Mouse (Mus musculus) thymus, postnatal 10 days (tissue): Measurements from ENCODE around the gene Thsd7b.

Experiments used
- DNase-seq, 2 experiments: peaks; one replicate each; pipeline ENCODE4 v3.0.0; 2021; ENCODE audit warnings: low spot score in 2 of 2

Gene Thsd7b

GRCm38 (mm10) chr1:129519751-129520150 lies 246.6 kb downstream of the Thsd7b start:
- no peak for DNase-seq

- DNase-seq = no peak
These were observed 253.9 kb downstream of the Thsd7b start for GRCm38 (mm10) chr1:129526967-129527366.

GRCm38 (mm10) chr1:129532206-129532605 lies 259.1 kb downstream of the Thsd7b start:
- DNase-seq = no peak

- DNase-seq = no peak
These were observed 265.4 kb downstream of the Thsd7b start for GRCm38 (mm10) chr1:129538508-129538907.

- no peak for DNase-seq
These were observed 265.9 kb downstream of the Thsd7b start for GRCm38 (mm10) chr1:129538970-129539369.

GRCm38 (mm10) chr1:129540751-129541150 lies 267.6 kb downstream of the Thsd7b start:
- DNase-seq = no peak

- no peak for DNase-seq
These were observed 269.6 kb downstream of the Thsd7b start for GRCm38 (mm10) chr1:129542563-129543146.

GRCm38 (mm10) chr1:129543169-129543568 lies 270.1 kb downstream of the Thsd7b start:
- no peak for DNase-seq

GRCm38 (mm10) chr1:129558054-129558453 lies 285.0 kb downstream of the Thsd7b start:
- DNase-seq = no peak

- DNase-seq = no peak
These were observed 286.0 kb downstream of the Thsd7b start for GRCm38 (mm10) chr1:129559137-129559536.

- no peak for DNase-seq
These were observed 286.7 kb downstream of the Thsd7b start for GRCm38 (mm10) chr1:129559812-129560211.

- no peak for DNase-seq
These were observed 289.6 kb downstream of the Thsd7b start for GRCm38 (mm10) chr1:129562707-129563106.

GRCm38 (mm10) chr1:129570522-129570921 lies 297.4 kb downstream of the Thsd7b start:
- no peak for DNase-seq

GRCm38 (mm10) chr1:129579955-129580354 lies 306.9 kb downstream of the Thsd7b start:
- no peak for DNase-seq

- DNase-seq = no peak
These were observed 313.5 kb downstream of the Thsd7b start for GRCm38 (mm10) chr1:129586635-129587034.

- no peak for DNase-seq
These were observed 316.4 kb downstream of the Thsd7b start for GRCm38 (mm10) chr1:129589366-129590002.

- no peak for DNase-seq
These were observed 322.3 kb downstream of the Thsd7b start for GRCm38 (mm10) chr1:129595447-129595846.

GRCm38 (mm10) chr1:129600933-129601332 lies 327.8 kb downstream of the Thsd7b start:
- DNase-seq = no peak

GRCm38 (mm10) chr1:129602284-129602683 lies 329.2 kb downstream of the Thsd7b start:
- DNase-seq = no peak

GRCm38 (mm10) chr1:129608395-129608794 lies 335.3 kb downstream of the Thsd7b start:
- DNase-seq = no peak

- DNase-seq = no peak
These were observed 343.0 kb downstream of the Thsd7b start for GRCm38 (mm10) chr1:129616080-129616479.

- no peak for DNase-seq
These were observed 346.6 kb downstream of the Thsd7b start for GRCm38 (mm10) chr1:129619440-129620301.

GRCm38 (mm10) chr1:129624519-129624918 lies 351.4 kb downstream of the Thsd7b start:
- no peak for DNase-seq
